Mouse (Mus musculus) heart, embryonic 11.5 days (tissue): ENCODE data around the gene 2410131K14Rik. TPM values are rescaled to one million over a fixed set of nuclear protein-coding genes. Genes with fewer than 3 reads are reported as not detected.

ENCODE experiments used
- ATAC-seq: fragments of 200-750 bp; cut with Nextera tagmentation; replicated peaks from 2 replicates; pipeline ENCODE4 v1.8.0; 2017; ENCODE audit warnings: moderate library complexity; ENCODE audit not compliant: insufficient number of reproducible peaks, low FRiP score, low TSS enrichment
- H3K27ac ChIP-seq: fragments of 300-500 bp; sonication (generic); 2 replicates; pipeline ENCODE4 v1.5.1; 2014; ENCODE audit warnings: mild to moderate bottlenecking, low read depth, low read length
- H3K27me3 ChIP-seq: fragments of 300-500 bp; sonication (generic); 2 replicates; pipeline ENCODE4 v1.6.1; 2014; ENCODE audit warnings: mild to moderate bottlenecking, low read length, mixed read lengths; ENCODE audit not compliant: control insufficient read depth, insufficient read depth
- H3K36me3 ChIP-seq: fragments of 300-500 bp; sonication (generic); 2 replicates; pipeline ENCODE4 v1.6.1; 2014; ENCODE audit warnings: mild to moderate bottlenecking, low read length, moderate library complexity, mixed read lengths; ENCODE audit not compliant: control insufficient read depth, insufficient read depth
- H3K4me1 ChIP-seq: fragments of 300-500 bp; sonication (generic); 2 replicates; pipeline ENCODE4 v1.6.1; 2014; ENCODE audit warnings: low read length; ENCODE audit not compliant: control insufficient read depth, insufficient read depth
- H3K4me2 ChIP-seq: fragments of 300-500 bp; sonication (generic); 2 replicates; pipeline ENCODE4 v1.6.1; 2014; ENCODE audit warnings: mild to moderate bottlenecking, moderate library complexity
- H3K4me3 ChIP-seq: fragments of 300-500 bp; sonication (generic); 2 replicates; pipeline ENCODE4 v1.5.1; 2014; ENCODE audit warnings: low read depth, low read length
- H3K9ac ChIP-seq: fragments of 300-500 bp; sonication (generic); 2 replicates; pipeline ENCODE4 v1.6.1; 2014; ENCODE audit warnings: mild to moderate bottlenecking, low read depth, low read length, moderate library complexity
- H3K9me3 ChIP-seq: fragments of 300-500 bp; sonication (generic); replicated peaks from 2 replicates; pipeline ENCODE4 v1.6.1; 2016; ENCODE audit warnings: low read length; ENCODE audit not compliant: control insufficient read depth
- WGBS: fragments of 180-500 bp; shearing (Covaris S2); extraction: QIAGEN DNeasy Blood & Tissue Kit; methylation state at CpG from one replicate; pipeline ENCODE4 v1.1.7; 2014; ENCODE audit not compliant: insufficient replicate concordance; 5-methylcytosine and 5-hydroxymethylcytosine counted together
- polyA plus RNA-seq: library from polyadenylated mRNA; unstranded; fragments of >200 nt; fragmentation: Nextera tagmentation; extraction: Ambion mirVana; gene quantifications from 2 replicates; pipeline ENCODE4 v1.2.1, GENCODE M21; 2014

2410131K14Rik gene
- polyA plus RNA-seq, 1 experiment from 2014 or later = 5.9 TPM

- ATAC-seq = no peak
- 55% methylated on average over 6 of the region's 6 CpGs for WGBS
- Histone ChIP-seq H3K9ac (no peak overlapping the region), H3K4me3 (no peak overlapping the region), H3K4me2 (no peak overlapping the region), H3K27ac (no peak overlapping the region), H3K4me1 (peaks cover 4% of the 10 kb centered on the region; the same call in 1 of the 2 replicates), H3K9me3 (no peaks in the 10 kb centered on the region), H3K27me3 (no peaks in the 10 kb centered on the region; the same call in 1 of the 2 replicates), H3K36me3 (no peaks in the 10 kb centered on the region)
These were observed 65.4 kb downstream of the 2410131K14Rik start for GRCm38 (mm10) chr5:118310389-118310788.

GRCm38 (mm10) chr5:118311251-118311650, 66.2 kb downstream of the 2410131K14Rik start:
- Histone ChIP-seq H3K9ac (no peak overlapping the region), H3K4me3 (no peak overlapping the region), H3K4me1 (peaks cover 6% of the 10 kb centered on the region), H3K27ac (no peak overlapping the region), H3K4me2 (no peak overlapping the region), H3K9me3 (no peaks in the 10 kb centered on the region), H3K27me3 (no peaks in the 10 kb centered on the region; the same call in 1 of the 2 replicates), H3K36me3 (no peaks in the 10 kb centered on the region)
- WGBS = 40% methylated on average over 10 of the region's 10 CpGs
- ATAC-seq = no peak

GRCm38 (mm10) chr5:118313766-118314165, 68.7 kb downstream of the 2410131K14Rik start:
- Histone ChIP-seq H3K9ac (no peak overlapping the region), H3K36me3 (no peaks in the 10 kb centered on the region), H3K4me2 (no peak overlapping the region), H3K4me1 (peaks cover 9% of the 10 kb centered on the region), H3K9me3 (no peaks in the 10 kb centered on the region), H3K27ac (no peak overlapping the region), H3K4me3 (no peak overlapping the region), H3K27me3 (no peaks in the 10 kb centered on the region)
- ATAC-seq = no peak
- WGBS = 81% methylated on average over 6 of the region's 6 CpGs

Other genes starting within 250 kb of the 2410131K14Rik start
- gene Tesc, start 217.5 kb upstream of the 2410131K14Rik start, polyA plus RNA-seq = 17.9 and 21.3 TPM in 2 replicates
- 16.8 and 18.6 TPM in 2 replicates for gene Fbxw8, start 89.8 kb upstream of the 2410131K14Rik start, polyA plus RNA-seq
- not detected in 2 replicates for gene Hrk, start 80.6 kb upstream of the 2410131K14Rik start, polyA plus RNA-seq
- 2.2 and 2.4 TPM in 2 replicates for gene Rnft2, start 111 bp upstream of the 2410131K14Rik start, polyA plus RNA-seq